Mouse (Mus musculus): Measurements from ENCODE around the gene Zfp580. TPM values are rescaled to one million over a fixed set of nuclear protein-coding genes. Genes with fewer than 3 reads are reported as not detected.
A peak's percentile ranks its signal among the peaks of the same experiment; 100 is the strongest.

Zfp580 gene
- polyA plus RNA-seq, 2 experiments = 1.4 to 1.6 TPM

GRCm38 (mm10) chr7:5014251-5015117 lies 36.9 kb upstream of the Zfp580 start, which contains the start of the genes Zfp524 and Fiz1:
TSS of gene Zfp524 (plus strand) at chr7:5014415.
TSS of gene Fiz1 (minus strand) at chr7:5014697.
- Histone ChIP-seq H3K27me3 (ENCODE audit: control insufficient read depth, insufficient read depth, low read length) (no peaks in the 10 kb centered on the region), H3K4me1 (replicated peaks; ENCODE audit: control insufficient read depth in 2 of 2, insufficient read depth in 2 of 2, low read length in 1 of 2) (peaks cover 11 to 12% of the 10 kb centered on the region in 2 experiments), H3K9ac (replicated peaks) (peak within 1 kb of the TSS; percentile 97), H3K4me3 (ENCODE audit: insufficient read depth in 1 of 2, low read depth in 2 of 2, low read length in 2 of 2) (peak within 1 kb of the TSS; percentile 94 to 96), H3K27ac (peak within 1 kb of the TSS; percentile 96), H3K36me3 (replicated peaks; ENCODE audit: control insufficient read depth, insufficient read depth, low read depth) (peaks cover 37% of the 10 kb centered on the region), H3K4me2 (ENCODE audit: low read depth) (peak within 1 kb of the TSS; percentile 82), H3K9me3 (ENCODE audit: control insufficient read depth, low read length) (no peaks in the 10 kb centered on the region; the same call in 1 of the 2 replicates)
- DNase-seq (ENCODE audit: low read depth in 3 of 3, low spot score in 3 of 3) (peak; percentile 93 to 94 (median 93)), ATAC-seq (ENCODE audit: insufficient read depth) (peak; percentile 78)
- TF ChIP-seq EP300 (IDR thresholded peaks at IDR 0.05; ENCODE audit: low read depth) (no peak), CTCF (IDR thresholded peaks at IDR 0.05; ENCODE audit: low read depth) (no peak)
- WGBS (ENCODE audit: insufficient replicate concordance) = under 1% methylated on average over 42 of the region's 42 CpGs

GRCm38 (mm10) chr7:5015118-5016001 lies 36.0 kb upstream of the Zfp580 start, which contains the start of gene Gm44973:
TSS of gene Gm44973 (plus strand) at chr7:5015496.
- H3K27me3 ChIP-seq (ENCODE audit: control insufficient read depth, insufficient read depth, low read length) = no peaks in the 10 kb centered on the region
- ATAC-seq (ENCODE audit: insufficient read depth) (peak; percentile 76), DNase-seq (ENCODE audit: low read depth in 3 of 3, low spot score in 3 of 3) (peak; percentile 82 to 91 (median 84))
- peak within 1 kb of the TSS; percentile 96 for H3K27ac ChIP-seq
- H3K4me1 ChIP-seq (replicated peaks; ENCODE audit: control insufficient read depth in 2 of 2, insufficient read depth in 2 of 2, low read length in 1 of 2) = peaks cover 12 to 13% of the 10 kb centered on the region in 2 experiments
- under 1% methylated on average over 71 of the region's 76 CpGs for WGBS (ENCODE audit: insufficient replicate concordance)
- peak within 1 kb of the TSS; percentile 97 for H3K9ac ChIP-seq (replicated peaks)
- peak within 1 kb of the TSS; percentile 82 for H3K4me2 ChIP-seq (ENCODE audit: low read depth)
- H3K36me3 ChIP-seq (replicated peaks; ENCODE audit: control insufficient read depth, insufficient read depth, low read depth) = peaks cover 28% of the 10 kb centered on the region
- TF ChIP-seq CTCF (IDR thresholded peaks at IDR 0.05; ENCODE audit: low read depth) = no peak
- peak; percentile 45; the same call in 1 of the 2 replicates for TF ChIP-seq EP300 (IDR thresholded peaks at IDR 0.05; ENCODE audit: low read depth)
- peak within 1 kb of the TSS; percentile 94 to 96 for H3K4me3 ChIP-seq (ENCODE audit: insufficient read depth in 1 of 2, low read depth in 2 of 2, low read length in 2 of 2)
- no peaks in the 10 kb centered on the region; the same call in 1 of the 2 replicates for H3K9me3 ChIP-seq (ENCODE audit: control insufficient read depth, low read length)

GRCm38 (mm10) chr7:5016057-5016456 lies 35.3 kb upstream of the Zfp580 start:
- Histone ChIP-seq H3K4me1 (replicated peaks; ENCODE audit: control insufficient read depth in 2 of 2, insufficient read depth in 2 of 2, low read length in 1 of 2) (peaks cover 13% of the 10 kb centered on the region in 2 experiments), H3K4me2 (ENCODE audit: low read depth) (peak overlapping the region; percentile 82), H3K9ac (replicated peaks) (peak overlapping the region; percentile 97), H3K27me3 (ENCODE audit: control insufficient read depth, insufficient read depth, low read length) (no peaks in the 10 kb centered on the region), H3K9me3 (ENCODE audit: control insufficient read depth, low read length) (no peaks in the 10 kb centered on the region; the same call in 1 of the 2 replicates), H3K36me3 (replicated peaks; ENCODE audit: control insufficient read depth, insufficient read depth, low read depth) (peaks cover 21% of the 10 kb centered on the region), H3K4me3 (ENCODE audit: insufficient read depth in 1 of 2, low read depth in 2 of 2, low read length in 2 of 2) (peak overlapping the region; percentile 94 to 96), H3K27ac (peak overlapping the region; percentile 96)
- DNase-seq (ENCODE audit: low read depth in 3 of 3, low spot score in 3 of 3) (no peak), ATAC-seq (ENCODE audit: insufficient read depth) (no peak)
- TF ChIP-seq CTCF (IDR thresholded peaks at IDR 0.05; ENCODE audit: low read depth) = no peak
- TF ChIP-seq EP300 (IDR thresholded peaks at IDR 0.05; ENCODE audit: low read depth) = no peak
- 37% methylated on average over 3 of the region's 3 CpGs for WGBS (ENCODE audit: insufficient replicate concordance)

GRCm38 (mm10) chr7:5016920-5017319 lies 34.4 kb upstream of the Zfp580 start:
- no peak for DNase-seq (ENCODE audit: low read depth in 3 of 3, low spot score in 3 of 3)
- TF ChIP-seq CTCF (IDR thresholded peaks at IDR 0.05; ENCODE audit: low read depth) (no peak), EP300 (IDR thresholded peaks at IDR 0.05; ENCODE audit: low read depth) (no peak)
- Histone ChIP-seq H3K36me3 (replicated peaks; ENCODE audit: control insufficient read depth, insufficient read depth, low read depth) (peaks cover 13% of the 10 kb centered on the region), H3K4me1 (replicated peaks; ENCODE audit: control insufficient read depth in 2 of 2, insufficient read depth in 2 of 2, low read length in 1 of 2) (peaks cover 13 to 20% of the 10 kb centered on the region in 2 experiments), H3K27ac (no peak overlapping the region), H3K9me3 (ENCODE audit: control insufficient read depth, low read length) (no peaks in the 10 kb centered on the region; the same call in 1 of the 2 replicates), H3K9ac (replicated peaks) (no peak overlapping the region), H3K27me3 (ENCODE audit: control insufficient read depth, insufficient read depth, low read length) (no peaks in the 10 kb centered on the region), H3K4me3 (ENCODE audit: insufficient read depth in 1 of 2, low read depth in 2 of 2, low read length in 2 of 2) (no peak overlapping the region), H3K4me2 (ENCODE audit: low read depth) (no peak overlapping the region)
- no peak for ATAC-seq (ENCODE audit: insufficient read depth)
- WGBS (ENCODE audit: insufficient replicate concordance) = 87% methylated on average over 2 of the region's 2 CpGs
